Mouse (Mus musculus): ENCODE results near the gene Hes5. TPM values are rescaled to one million over a fixed set of nuclear protein-coding genes. Genes with fewer than 3 reads are reported as not detected.

Hes5 gene
- polyA plus RNA-seq, 1 experiment from 2014 or later = 0.49 TPM

DNA sequence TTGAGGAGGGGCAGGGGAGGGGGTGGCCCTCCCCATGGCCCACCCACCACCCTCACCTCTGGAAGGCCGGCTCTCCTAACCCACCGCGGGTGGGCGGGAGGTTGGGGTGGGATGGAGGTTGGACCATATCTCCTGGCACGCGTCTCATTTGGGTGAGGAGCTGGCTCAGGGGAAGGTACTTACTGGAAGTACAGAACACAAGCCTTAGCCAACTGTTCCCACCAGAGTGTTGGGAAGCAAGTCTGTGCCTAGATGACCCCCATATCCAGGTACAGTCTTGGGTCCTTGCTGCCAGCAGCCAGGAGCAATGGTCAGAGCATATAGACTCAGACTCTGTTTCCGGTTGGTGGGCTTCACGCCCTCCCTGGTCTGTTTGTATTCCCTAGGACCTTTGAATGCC, 2.1 kb upstream of the Hes5 start:
- Histone ChIP-seq H3K36me3 (no peaks in the 10 kb centered on the region), H3K27me3 (peaks cover 95% of the 10 kb centered on the region), H3K9me3 (replicated peaks) (no peaks in the 10 kb centered on the region), H3K4me3 (peak overlapping the region; percentile 26; the same call in 1 of the 2 replicates), H3K4me2 (peak overlapping the region; percentile 53; the same call in 1 of the 2 replicates), H3K27ac (no peak overlapping the region), H3K9ac (no peak overlapping the region), H3K4me1 (replicated peaks) (peaks cover 38% of the 10 kb centered on the region)
- 16% methylated on average over 8 of the region's 8 CpGs for WGBS
- ATAC-seq (replicated peaks; ENCODE audit: insufficient number of reproducible peaks, insufficient read depth, low FRiP score, low read depth) = no peak

DNA sequence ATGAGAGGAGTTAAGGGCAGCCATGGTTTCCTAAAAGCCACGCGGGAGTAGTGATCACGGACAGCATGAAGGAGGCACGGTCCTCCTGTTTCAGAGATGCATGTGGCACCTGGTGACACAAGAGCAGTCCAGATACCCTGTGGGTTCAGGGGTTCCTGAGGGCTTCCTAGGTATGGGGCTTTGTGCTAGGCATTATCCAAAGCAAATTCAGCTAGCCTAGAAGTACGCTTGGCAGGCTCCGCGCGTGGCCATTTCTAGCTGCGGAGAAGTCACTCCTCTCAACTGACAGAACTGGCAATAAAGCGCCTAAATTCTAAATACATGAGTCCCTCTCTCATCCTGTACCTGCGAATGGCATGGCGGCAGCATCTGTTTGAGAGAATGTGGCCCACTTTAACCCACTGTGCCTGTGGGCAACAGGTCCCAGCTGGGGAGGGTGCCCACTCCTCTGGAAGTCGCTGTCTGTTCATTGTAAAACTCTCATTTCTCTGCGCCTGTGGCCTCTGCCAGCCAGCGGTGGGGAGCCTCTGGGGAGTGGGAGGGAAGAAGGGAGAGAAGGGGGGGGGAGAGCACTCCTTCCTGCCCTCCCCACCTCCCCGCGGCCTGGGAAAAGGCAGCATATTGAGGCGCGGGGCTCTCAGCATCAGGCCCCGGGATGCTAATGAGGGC, 568 bp upstream of the Hes5 start:
- no peaks in the 10 kb centered on the region for H3K36me3 ChIP-seq
- peak overlapping the region; percentile 49 for H3K4me3 ChIP-seq
- H3K4me2 ChIP-seq = peak overlapping the region; percentile 91
- no peaks in the 10 kb centered on the region for H3K9me3 ChIP-seq (replicated peaks)
- H3K27ac ChIP-seq = no peak overlapping the region
- ATAC-seq (replicated peaks; ENCODE audit: insufficient number of reproducible peaks, insufficient read depth, low FRiP score, low read depth) = no peak
- H3K9ac ChIP-seq = peak overlapping the region; percentile 48; the same call in 1 of the 2 replicates
- 27% methylated on average over 20 of the region's 20 CpGs for WGBS
- peaks cover 45% of the 10 kb centered on the region for H3K4me1 ChIP-seq (replicated peaks)
- peaks cover 80% of the 10 kb centered on the region for H3K27me3 ChIP-seq

DNA sequence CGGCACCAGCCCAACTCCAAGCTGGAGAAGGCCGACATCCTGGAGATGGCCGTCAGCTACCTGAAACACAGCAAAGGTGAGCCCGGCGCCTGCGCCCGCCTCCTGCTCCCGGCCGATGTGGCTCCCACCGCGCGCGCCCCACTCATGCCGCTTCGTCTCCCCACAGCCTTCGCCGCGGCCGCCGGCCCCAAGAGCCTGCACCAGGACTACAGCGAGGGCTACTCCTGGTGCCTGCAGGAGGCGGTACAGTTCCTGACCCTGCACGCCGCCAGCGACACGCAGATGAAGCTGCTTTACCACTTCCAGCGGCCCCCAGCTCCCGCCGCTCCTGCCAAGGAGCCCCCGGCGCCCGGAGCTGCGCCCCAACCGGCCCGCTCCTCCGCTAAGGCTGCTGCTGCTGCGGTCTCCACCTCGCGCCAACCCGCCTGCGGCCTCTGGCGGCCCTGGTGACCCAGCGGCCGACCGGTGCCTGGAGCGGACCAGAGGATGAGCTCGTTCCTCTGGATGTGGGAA, 559 bp downstream of the Hes5 start:
- H3K27me3 ChIP-seq = peaks cover 70% of the 10 kb centered on the region
- under 1% methylated on average over 46 of the region's 47 CpGs for WGBS
- peak overlapping the region; percentile 49 for H3K4me3 ChIP-seq
- peaks cover 56% of the 10 kb centered on the region for H3K4me1 ChIP-seq (replicated peaks)
- H3K27ac ChIP-seq = no peak overlapping the region
- H3K9me3 ChIP-seq (replicated peaks) = no peaks in the 10 kb centered on the region
- H3K9ac ChIP-seq = peak overlapping the region; percentile 48
- no peak for ATAC-seq (replicated peaks; ENCODE audit: insufficient number of reproducible peaks, insufficient read depth, low FRiP score, low read depth)
- H3K36me3 ChIP-seq = peaks cover 1% of the 10 kb centered on the region; the same call in 1 of the 2 replicates
- H3K4me2 ChIP-seq = peak overlapping the region; percentile 91

GRCm38 (mm10) chr4:154961911-154962310, 1.2 kb downstream of the Hes5 start:
- Histone ChIP-seq H3K9me3 (replicated peaks) (no peaks in the 10 kb centered on the region), H3K4me1 (replicated peaks) (peaks cover 62% of the 10 kb centered on the region), H3K27ac (no peak overlapping the region), H3K36me3 (peaks cover 6% of the 10 kb centered on the region; the same call in 1 of the 2 replicates), H3K4me2 (peak overlapping the region; percentile 91), H3K9ac (no peak overlapping the region), H3K27me3 (peaks cover 65% of the 10 kb centered on the region), H3K4me3 (peak overlapping the region; percentile 49; the same call in 1 of the 2 replicates)
- WGBS = 41% methylated on average over 13 of the region's 13 CpGs
- no peak for ATAC-seq (replicated peaks; ENCODE audit: insufficient number of reproducible peaks, insufficient read depth, low FRiP score, low read depth)

DNA sequence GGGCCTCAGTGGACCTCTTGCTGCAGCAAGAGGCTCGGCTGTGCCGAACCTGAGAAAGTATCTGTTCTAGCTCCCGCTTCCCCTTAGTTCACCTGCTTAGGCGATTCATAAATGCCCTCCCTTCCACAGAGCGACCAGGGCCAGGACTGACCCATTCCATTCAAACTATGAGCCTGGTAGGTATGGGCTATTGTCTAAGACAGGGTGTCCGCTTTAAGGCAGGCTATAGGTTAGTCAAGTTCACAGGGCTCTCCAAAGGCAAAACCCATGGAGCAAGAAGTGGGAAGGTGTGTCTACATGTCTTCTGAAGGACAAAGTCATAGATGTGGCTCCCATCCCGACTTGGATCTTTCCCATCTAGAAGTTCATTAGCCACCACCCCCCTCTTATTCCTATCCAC, 2.0 kb downstream of the Hes5 start:
- WGBS = 82% methylated on average over 7 of the region's 7 CpGs
- Histone ChIP-seq H3K9ac (no peak overlapping the region), H3K4me2 (no peak overlapping the region), H3K36me3 (peaks cover 6% of the 10 kb centered on the region; the same call in 1 of the 2 replicates), H3K4me3 (no peak overlapping the region), H3K9me3 (replicated peaks) (no peaks in the 10 kb centered on the region), H3K27ac (no peak overlapping the region), H3K27me3 (peaks cover 57% of the 10 kb centered on the region), H3K4me1 (replicated peaks) (peaks cover 68% of the 10 kb centered on the region)
- no peak for ATAC-seq (replicated peaks; ENCODE audit: insufficient number of reproducible peaks, insufficient read depth, low FRiP score, low read depth)

GRCm38 (mm10) chr4:154963190-154963836, 2.6 kb downstream of the Hes5 start:
- Histone ChIP-seq H3K4me2 (peak overlapping the region; percentile 78), H3K4me3 (peak overlapping the region; percentile 91), H3K9me3 (replicated peaks) (no peaks in the 10 kb centered on the region), H3K9ac (peak overlapping the region; percentile 87; the same call in 1 of the 2 replicates), H3K27ac (no peak overlapping the region), H3K4me1 (replicated peaks) (peaks cover 66% of the 10 kb centered on the region), H3K27me3 (peaks cover 51% of the 10 kb centered on the region), H3K36me3 (peaks cover 6% of the 10 kb centered on the region; the same call in 1 of the 2 replicates)
- no peak for ATAC-seq (replicated peaks; ENCODE audit: insufficient number of reproducible peaks, insufficient read depth, low FRiP score, low read depth)
- WGBS = 37% methylated on average over 11 of the region's 11 CpGs

GRCm38 (mm10) chr4:154963901-154964580, 3.3 kb downstream of the Hes5 start, which contains the start of gene Pank4:
TSS of gene Pank4 (plus strand) at chr4:154964123.
- peaks cover 44% of the 10 kb centered on the region for H3K27me3 ChIP-seq
- WGBS = under 1% methylated on average over 62 of the region's 66 CpGs
- H3K27ac ChIP-seq = peak within 1 kb of the TSS; percentile 92
- H3K9ac ChIP-seq = peak within 1 kb of the TSS; percentile 87
- H3K4me3 ChIP-seq = peak within 1 kb of the TSS; percentile 91
- peaks cover 6% of the 10 kb centered on the region for H3K36me3 ChIP-seq
- H3K4me2 ChIP-seq = peak within 1 kb of the TSS; percentile 78
- ATAC-seq (replicated peaks; ENCODE audit: insufficient number of reproducible peaks, insufficient read depth, low FRiP score, low read depth) = peak; percentile 94
- H3K4me1 ChIP-seq (replicated peaks) = peaks cover 63% of the 10 kb centered on the region
- H3K9me3 ChIP-seq (replicated peaks) = no peaks in the 10 kb centered on the region

DNA sequence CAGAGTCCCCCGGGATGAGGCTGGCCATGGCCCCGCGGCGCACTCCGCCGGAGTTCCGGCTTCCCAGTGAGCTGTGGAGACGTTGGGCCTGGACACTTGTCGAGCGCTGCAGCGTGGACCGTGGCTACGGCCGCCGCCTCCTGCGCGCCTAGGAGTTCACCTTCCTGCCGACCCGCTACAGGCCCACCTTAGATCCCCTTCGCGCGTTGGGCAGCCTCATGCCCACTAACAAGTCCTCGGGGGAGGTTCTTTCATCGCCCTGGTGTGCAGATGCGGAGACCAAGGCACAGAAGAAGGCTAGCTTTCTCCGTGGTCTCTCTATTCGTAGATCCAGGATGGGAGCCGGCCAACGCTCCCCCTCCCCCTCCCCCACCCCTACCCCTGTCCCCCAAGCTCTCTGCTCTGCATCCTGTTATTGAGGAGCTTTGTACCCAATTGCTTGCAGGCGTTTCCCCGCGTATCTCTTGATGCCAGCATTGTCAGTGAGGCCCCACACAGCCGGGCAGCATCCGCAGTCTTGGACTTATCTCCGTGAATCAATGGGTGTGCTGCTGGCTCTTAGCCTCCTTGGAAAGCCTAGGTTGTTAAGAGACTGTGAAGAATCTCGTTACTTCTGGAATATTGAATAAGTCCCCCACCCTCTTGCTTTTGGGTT, 4.0 kb downstream of the Hes5 start:
- H3K27ac ChIP-seq = peak overlapping the region; percentile 92
- ATAC-seq (replicated peaks; ENCODE audit: insufficient number of reproducible peaks, insufficient read depth, low FRiP score, low read depth) = peak; percentile 13
- H3K4me3 ChIP-seq = peak overlapping the region; percentile 91
- peaks cover 63% of the 10 kb centered on the region for H3K4me1 ChIP-seq (replicated peaks)
- peak overlapping the region; percentile 87 for H3K9ac ChIP-seq
- H3K9me3 ChIP-seq (replicated peaks) = no peaks in the 10 kb centered on the region
- peak overlapping the region; percentile 78 for H3K4me2 ChIP-seq
- H3K36me3 ChIP-seq = peaks cover 13% of the 10 kb centered on the region
- WGBS = 1% methylated on average over 36 of the region's 36 CpGs
- peaks cover 37% of the 10 kb centered on the region for H3K27me3 ChIP-seq

DNA sequence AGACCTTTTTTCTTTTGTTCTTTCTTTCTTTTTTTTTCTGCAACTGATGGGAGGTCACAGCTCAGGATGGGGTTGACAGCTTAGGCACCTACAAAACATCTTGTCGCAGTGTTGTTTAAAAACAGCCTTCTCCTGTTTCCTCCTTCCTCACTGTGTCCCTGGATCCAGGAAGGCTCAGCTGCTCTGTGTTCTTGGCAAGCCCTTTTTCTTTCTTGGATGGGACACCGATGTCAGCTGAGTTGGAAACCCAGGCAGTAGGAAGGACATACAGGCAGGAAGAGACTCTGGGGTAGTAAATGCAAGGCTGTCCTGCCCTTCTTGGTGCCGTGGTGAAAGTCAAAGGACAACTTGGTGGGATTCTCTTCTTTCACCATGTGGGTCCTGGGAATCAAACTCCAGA, 5.1 kb downstream of the Hes5 start:
- peaks cover 24% of the 10 kb centered on the region for H3K36me3 ChIP-seq
- peaks cover 25% of the 10 kb centered on the region for H3K27me3 ChIP-seq
- H3K9me3 ChIP-seq (replicated peaks) = no peaks in the 10 kb centered on the region
- H3K9ac ChIP-seq = peak overlapping the region; percentile 87
- H3K4me3 ChIP-seq = peak overlapping the region; percentile 91; the same call in 1 of the 2 replicates
- peak overlapping the region; percentile 92 for H3K27ac ChIP-seq
- ATAC-seq (replicated peaks; ENCODE audit: insufficient number of reproducible peaks, insufficient read depth, low FRiP score, low read depth) = no peak
- WGBS = 61% methylated on average over 3 of the region's 3 CpGs
- H3K4me2 ChIP-seq = peak overlapping the region; percentile 78
- H3K4me1 ChIP-seq (replicated peaks) = peaks cover 57% of the 10 kb centered on the region

GRCm38 (mm10) chr4:154967173-154967572, 6.5 kb downstream of the Hes5 start:
- H3K9ac ChIP-seq = no peak overlapping the region
- no peak overlapping the region for H3K4me3 ChIP-seq
- peaks cover 12% of the 10 kb centered on the region for H3K27me3 ChIP-seq
- H3K4me2 ChIP-seq = no peak overlapping the region
- 69% methylated on average over 5 of the region's 5 CpGs for WGBS
- H3K9me3 ChIP-seq (replicated peaks) = no peaks in the 10 kb centered on the region
- peaks cover 46% of the 10 kb centered on the region for H3K4me1 ChIP-seq (replicated peaks)
- no peak for ATAC-seq (replicated peaks; ENCODE audit: insufficient number of reproducible peaks, insufficient read depth, low FRiP score, low read depth)
- peaks cover 37% of the 10 kb centered on the region for H3K36me3 ChIP-seq
- H3K27ac ChIP-seq = peak overlapping the region; percentile 92; the same call in 1 of the 2 replicates
